Mouse (Mus musculus): ENCODE data around the gene Cyp2w1. TPM values are rescaled to one million over a fixed set of nuclear protein-coding genes. Genes with fewer than 3 reads are reported as not detected.

Cyp2w1 gene
- polyA plus RNA-seq, 1 experiment from 2014 or later, result not detected

- Histone ChIP-seq H3K27ac (replicated peaks) (no peak overlapping the region), H3K4me1 (peaks cover 8% of the 10 kb centered on the region), H3K9me3 (replicated peaks) (no peaks in the 10 kb centered on the region), H3K4me2 (no peak overlapping the region), H3K9ac (replicated peaks) (no peak overlapping the region), H3K27me3 (replicated peaks) (no peaks in the 10 kb centered on the region), H3K4me3 (replicated peaks) (no peak overlapping the region), H3K36me3 (0 out of 2 replicates have a peak, but pooled peaks cover 3% of the 10 kb centered on the region)
- 38% methylated on average over 5 of the region's 5 CpGs for WGBS
- ATAC-seq (ENCODE audit: low FRiP score), result peak; percentile 82
Measured at GRCm38 (mm10) chr5:139397959-139398753, 45.7 kb downstream of the Cyp2w1 start.

- Histone ChIP-seq H3K9me3 (replicated peaks) (no peaks in the 10 kb centered on the region), H3K4me3 (replicated peaks) (no peak overlapping the region), H3K36me3 (0 out of 2 replicates have a peak, but pooled peaks cover 3% of the 10 kb centered on the region), H3K27ac (replicated peaks) (no peak overlapping the region; the same call in 1 of the 2 replicates), H3K9ac (replicated peaks) (no peak overlapping the region), H3K27me3 (replicated peaks) (no peaks in the 10 kb centered on the region), H3K4me1 (peaks cover 8% of the 10 kb centered on the region), H3K4me2 (no peak overlapping the region)
- no peak for ATAC-seq (ENCODE audit: low FRiP score)
- WGBS, result 85% methylated on average over 5 of the region's 5 CpGs
Measured at GRCm38 (mm10) chr5:139398786-139399185, 46.4 kb downstream of the Cyp2w1 start.

GRCm38 (mm10) chr5:139399991-139400390 lies 47.6 kb downstream of the Cyp2w1 start:
- H3K4me1 ChIP-seq, result peaks cover 8% of the 10 kb centered on the region
- no peaks in the 10 kb centered on the region for H3K27me3 ChIP-seq (replicated peaks)
- H3K4me2 ChIP-seq, result no peak overlapping the region
- no peak overlapping the region for H3K4me3 ChIP-seq (replicated peaks)
- WGBS, result 88% methylated on average over 14 of the region's 14 CpGs
- no peak overlapping the region for H3K27ac ChIP-seq (replicated peaks)
- H3K9me3 ChIP-seq (replicated peaks), result no peaks in the 10 kb centered on the region
- no peak overlapping the region for H3K9ac ChIP-seq (replicated peaks)
- no peak for ATAC-seq (ENCODE audit: low FRiP score)
- no peaks in the 10 kb centered on the region for H3K36me3 ChIP-seq

- ATAC-seq (ENCODE audit: low FRiP score), result no peak
- Histone ChIP-seq H3K4me2 (no peak overlapping the region), H3K9me3 (replicated peaks) (no peaks in the 10 kb centered on the region), H3K36me3 (no peaks in the 10 kb centered on the region), H3K4me1 (peaks cover 18% of the 10 kb centered on the region), H3K27me3 (replicated peaks) (no peaks in the 10 kb centered on the region), H3K9ac (replicated peaks) (no peak overlapping the region), H3K4me3 (replicated peaks) (no peak overlapping the region), H3K27ac (replicated peaks) (no peak overlapping the region)
- 98% methylated on average over 2 of the region's 2 CpGs for WGBS
Measured at GRCm38 (mm10) chr5:139402106-139402505, 49.7 kb downstream of the Cyp2w1 start.

- no peaks in the 10 kb centered on the region for H3K9me3 ChIP-seq (replicated peaks)
- H3K9ac ChIP-seq (replicated peaks), result no peak overlapping the region
- ATAC-seq (ENCODE audit: low FRiP score), result no peak
- H3K4me2 ChIP-seq, result no peak overlapping the region
- H3K27ac ChIP-seq (replicated peaks), result no peak overlapping the region
- no peaks in the 10 kb centered on the region for H3K36me3 ChIP-seq
- no peak overlapping the region for H3K4me3 ChIP-seq (replicated peaks)
- WGBS, result 90% methylated on average over 8 of the region's 8 CpGs
- peaks cover 18% of the 10 kb centered on the region for H3K4me1 ChIP-seq
- no peaks in the 10 kb centered on the region for H3K27me3 ChIP-seq (replicated peaks)
Measured at GRCm38 (mm10) chr5:139403692-139404260, 51.4 kb downstream of the Cyp2w1 start.

- Histone ChIP-seq H3K27me3 (replicated peaks) (no peaks in the 10 kb centered on the region), H3K4me2 (no peak within 1 kb of the TSS), H3K9ac (replicated peaks) (no peak within 1 kb of the TSS), H3K36me3 (no peaks in the 10 kb centered on the region), H3K4me1 (peaks cover 17% of the 10 kb centered on the region), H3K27ac (replicated peaks) (0 out of 2 replicates have a peak within 1 kb of the TSS, but pooled peaks have one; percentile 23), H3K9me3 (replicated peaks) (no peaks in the 10 kb centered on the region), H3K4me3 (replicated peaks) (no peak within 1 kb of the TSS)
- 78% methylated on average over 6 of the region's 6 CpGs for WGBS
- ATAC-seq (ENCODE audit: low FRiP score), result no peak
Measured at GRCm38 (mm10) chr5:139404801-139405401, 52.5 kb downstream of the Cyp2w1 start, which contains the start of gene C130050O18Rik. Gene C130050O18Rik, plus strand, starts transcription at chr5:139405280.

GRCm38 (mm10) chr5:139405478-139405877 lies 53.1 kb downstream of the Cyp2w1 start:
- no peak overlapping the region for H3K9ac ChIP-seq (replicated peaks)
- no peaks in the 10 kb centered on the region for H3K27me3 ChIP-seq (replicated peaks)
- H3K36me3 ChIP-seq, result no peaks in the 10 kb centered on the region
- H3K4me2 ChIP-seq, result no peak overlapping the region
- 0 out of 2 replicates have a peak overlapping the region, but pooled peaks have one; percentile 23 for H3K27ac ChIP-seq (replicated peaks)
- no peaks in the 10 kb centered on the region for H3K9me3 ChIP-seq (replicated peaks)
- H3K4me3 ChIP-seq (replicated peaks), result no peak overlapping the region
- no peak for ATAC-seq (ENCODE audit: low FRiP score)
- H3K4me1 ChIP-seq, result peaks cover 17% of the 10 kb centered on the region
- 67% methylated on average over 7 of the region's 7 CpGs for WGBS

GRCm38 (mm10) chr5:139405953-139406352 lies 53.5 kb downstream of the Cyp2w1 start:
- Histone ChIP-seq H3K4me1 (peaks cover 17% of the 10 kb centered on the region), H3K27ac (replicated peaks) (0 out of 2 replicates have a peak overlapping the region, but pooled peaks have one; percentile 23), H3K9me3 (replicated peaks) (no peaks in the 10 kb centered on the region), H3K27me3 (replicated peaks) (no peaks in the 10 kb centered on the region), H3K9ac (replicated peaks) (no peak overlapping the region), H3K4me2 (no peak overlapping the region), H3K36me3 (no peaks in the 10 kb centered on the region), H3K4me3 (replicated peaks) (no peak overlapping the region)
- no peak for ATAC-seq (ENCODE audit: low FRiP score)
- 80% methylated on average over 3 of the region's 3 CpGs for WGBS

MicroRNA genes within 50 kb of the gene (microRNA counts, 519-probe panel; counts per million panel counts)
- microRNA mmu-miR-339-3p (not detected), microRNA mmu-miR-339-5p (909 counts per million, percentile 4 among the panel's probes with 10 or more counts)

Small RNA genes within 50 kb of the gene (microRNA-seq; reads per million reads assigned to microRNA genes)
- 240 reads per million, percentile 66 among the genes with 10 or more reads in this experiment for gene Mir339

Other genes starting within 250 kb of the Cyp2w1 start
- 272 and 321 TPM in 2 replicates for gene Prkar1b, start 202.6 kb upstream of the Cyp2w1 start, polyA plus RNA-seq (2015; fragmentation: Nextera tagmentation; extraction: Ambion mirVana)
- 3.9 and 4.6 TPM in 2 replicates for gene Dnaaf5, start 202.4 kb upstream of the Cyp2w1 start, polyA plus RNA-seq (2015; fragmentation: Nextera tagmentation; extraction: Ambion mirVana)
- gene Sun1, start 152.0 kb upstream of the Cyp2w1 start, polyA plus RNA-seq (2015; fragmentation: Nextera tagmentation; extraction: Ambion mirVana), result 41.7 and 42.1 TPM in 2 replicates
- gene Get4, start 100.3 kb upstream of the Cyp2w1 start, polyA plus RNA-seq (2015; fragmentation: Nextera tagmentation; extraction: Ambion mirVana), result 119 and 126 TPM in 2 replicates
- 86.2 and 132 TPM in 2 replicates for gene Adap1, start 27.0 kb upstream of the Cyp2w1 start, polyA plus RNA-seq (2015; fragmentation: Nextera tagmentation; extraction: Ambion mirVana)
- 105 and 107 TPM in 2 replicates for gene Cox19, start 1.2 kb upstream of the Cyp2w1 start, polyA plus RNA-seq (2015; fragmentation: Nextera tagmentation; extraction: Ambion mirVana)
- 2.6 and 3.0 TPM in 2 replicates for gene Gpr146, start 25.1 kb downstream of the Cyp2w1 start, polyA plus RNA-seq (2015; fragmentation: Nextera tagmentation; extraction: Ambion mirVana)
- 0.47 and 0.64 TPM in 2 replicates for gene C130050O18Rik, start 52.7 kb downstream of the Cyp2w1 start, polyA plus RNA-seq (2015; fragmentation: Nextera tagmentation; extraction: Ambion mirVana)
- 7.8 and 9.6 TPM in 2 replicates for gene Gper1, start 70.5 kb downstream of the Cyp2w1 start, polyA plus RNA-seq (2015; fragmentation: Nextera tagmentation; extraction: Ambion mirVana)
- gene 3110082I17Rik, start 107.9 kb downstream of the Cyp2w1 start, polyA plus RNA-seq (2015; fragmentation: Nextera tagmentation; extraction: Ambion mirVana), result 15.7 and 22.7 TPM in 2 replicates
- gene Zfand2a, start 131.9 kb downstream of the Cyp2w1 start, polyA plus RNA-seq (2015; fragmentation: Nextera tagmentation; extraction: Ambion mirVana), result 22.9 and 23.2 TPM in 2 replicates
- 23.7 and 35.3 TPM in 2 replicates for gene Uncx, start 190.9 kb downstream of the Cyp2w1 start, polyA plus RNA-seq (2015; fragmentation: Nextera tagmentation; extraction: Ambion mirVana)

Measured in neural tube, embryonic 15.5 days (tissue).